Mouse (Mus musculus): ENCODE measurements at regions not wholly inside any gene's neighbourhood (a gene's known extent, or its start where the extent isn't known, plus 50 kb on each side); places are given as distances from the start of the nearest gene placed in this dataset.

- no peak for DNase-seq
Measured at GRCm38 (mm10) chr16:79718230-79718629, 627.3 kb upstream of the Tmprss15 start.

GRCm38 (mm10) chr16:79692444-79692843 lies 601.5 kb upstream of the Tmprss15 start:
- no peak for DNase-seq

GRCm38 (mm10) chr16:79651162-79651741 lies 560.4 kb upstream of the Tmprss15 start:
- no peak for DNase-seq

- DNase-seq = no peak
Measured at GRCm38 (mm10) chr16:79640898-79641297, 550.0 kb upstream of the Tmprss15 start.

GRCm38 (mm10) chr16:79627139-79627538 lies 536.2 kb upstream of the Tmprss15 start:
- no peak for DNase-seq

GRCm38 (mm10) chr16:79611002-79611401 lies 520.1 kb upstream of the Tmprss15 start:
- no peak for DNase-seq

GRCm38 (mm10) chr16:79590891-79591290 lies 500.0 kb upstream of the Tmprss15 start:
- no peak for DNase-seq

- no peak for DNase-seq
Measured at GRCm38 (mm10) chr16:79585745-79586144, 494.8 kb upstream of the Tmprss15 start.

GRCm38 (mm10) chr16:79570867-79571266 lies 480.0 kb upstream of the Tmprss15 start:
- no peak for DNase-seq

GRCm38 (mm10) chr16:79534370-79534769 lies 443.5 kb upstream of the Tmprss15 start:
- no peak for DNase-seq

GRCm38 (mm10) chr16:79492493-79492892 lies 401.6 kb upstream of the Tmprss15 start:
- no peak for DNase-seq

GRCm38 (mm10) chr16:79450871-79451270 lies 360.0 kb upstream of the Tmprss15 start:
- no peak for DNase-seq

- DNase-seq = no peak
Measured at GRCm38 (mm10) chr16:79449732-79450131, 358.8 kb upstream of the Tmprss15 start.

- no peak for DNase-seq
Measured at GRCm38 (mm10) chr16:79407385-79407784, 316.5 kb upstream of the Tmprss15 start.

- DNase-seq = no peak
Measured at GRCm38 (mm10) chr16:79406216-79406615, 315.3 kb upstream of the Tmprss15 start.

- no peak for DNase-seq
Measured at GRCm38 (mm10) chr16:79404064-79404463, 313.2 kb upstream of the Tmprss15 start.

- no peak for DNase-seq
Measured at GRCm38 (mm10) chr16:79400100-79400499, 309.2 kb upstream of the Tmprss15 start.

- DNase-seq = no peak
Measured at GRCm38 (mm10) chr16:79398476-79398875, 307.6 kb upstream of the Tmprss15 start.

- DNase-seq = no peak
Measured at GRCm38 (mm10) chr16:79394425-79394824, 303.5 kb upstream of the Tmprss15 start.

GRCm38 (mm10) chr16:79386421-79386820 lies 295.5 kb upstream of the Tmprss15 start:
- DNase-seq = no peak

- no peak for DNase-seq
Measured at GRCm38 (mm10) chr16:79350127-79350526, 259.2 kb upstream of the Tmprss15 start.

GRCm38 (mm10) chr16:79342453-79342852 lies 251.6 kb upstream of the Tmprss15 start:
- DNase-seq = no peak

- no peak for DNase-seq
Measured at GRCm38 (mm10) chr16:79336416-79336815, 245.5 kb upstream of the Tmprss15 start.

- DNase-seq = no peak
Measured at GRCm38 (mm10) chr16:79336016-79336415, 245.1 kb upstream of the Tmprss15 start.

- no peak for DNase-seq
Measured at GRCm38 (mm10) chr16:79313301-79313700, 222.4 kb upstream of the Tmprss15 start.

Measured in right cerebral cortex, postnatal 14 days (tissue).